Mouse (Mus musculus) kidney, postnatal 25 days (tissue): ENCODE measurements around the gene Klhl22.
A peak's percentile ranks its signal among the peaks of the same experiment; 100 is the strongest.

ENCODE experiments used
- DNase-seq, 2 experiments: peaks; one replicate each; pipeline ENCODE4 v3.0.0; 2021; ENCODE audit warnings: mixed read lengths in 2 of 2

Klhl22 gene

GRCm38 (mm10) chr16:17834543-17834942 is 75.1 kb downstream of the Klhl22 start:
- no peak for DNase-seq

- DNase-seq = peak; percentile 38 to 61
These were observed 76.1 kb downstream of the Klhl22 start for GRCm38 (mm10) chr16:17835481-17835880.

- DNase-seq = peak; percentile 41 to 65
These were observed 78.6 kb downstream of the Klhl22 start, which contains the start of gene Car15 for GRCm38 (mm10) chr16:17838051-17838450. TSS of gene Car15 (minus strand) at chr16:17838364.

- DNase-seq = no peak
These were observed 80.6 kb downstream of the Klhl22 start for GRCm38 (mm10) chr16:17839976-17840375.

GRCm38 (mm10) chr16:17842437-17842836 is 83.0 kb downstream of the Klhl22 start:
- no peak for DNase-seq
